Mouse (Mus musculus) gastrocnemius, postnatal 14 days (tissue): ENCODE data around the gene Etfbkmt. TPM values are rescaled to one million over a fixed set of nuclear protein-coding genes. Genes with fewer than 3 reads are reported as not detected.
"Not testable (repeated sequence)": the region's sequence is repeated elsewhere in the genome, so short reads cannot be mapped to it uniquely, and the experiment has no call there.

Experiments
- DNase-seq: peaks from one replicate; pipeline ENCODE4 v3.0.0; 2021; ENCODE audit warnings: mixed read lengths
- intact Hi-C: fragments of 180-260 bp; cut with DNase I; formaldehyde crosslinking; loops from one replicate; pipeline ENCODE4 v1.15.1; 2025; ENCODE audit warnings: low total_unique reads
- total RNA-seq, 2 experiments: library from RNA; stranded (reverse); gene quantifications; 2 replicates each; pipeline ENCODE4 v1.2.3; 2021

The Etfbkmt gene
- total RNA-seq, 2 experiments from 2014 or later, result 7.6 to 15.0 TPM

GRCm38 (mm10) chr6:149173831-149174625, 34.4 kb downstream of the Etfbkmt start:
- DNase-seq, result no peak
- intact Hi-C loops, result no loop called here

GRCm38 (mm10) chr6:149174932-149175570, 35.4 kb downstream of the Etfbkmt start:
- DNase-seq, result peak; percentile 11
- intact Hi-C loops, result no loop called here

DNA sequence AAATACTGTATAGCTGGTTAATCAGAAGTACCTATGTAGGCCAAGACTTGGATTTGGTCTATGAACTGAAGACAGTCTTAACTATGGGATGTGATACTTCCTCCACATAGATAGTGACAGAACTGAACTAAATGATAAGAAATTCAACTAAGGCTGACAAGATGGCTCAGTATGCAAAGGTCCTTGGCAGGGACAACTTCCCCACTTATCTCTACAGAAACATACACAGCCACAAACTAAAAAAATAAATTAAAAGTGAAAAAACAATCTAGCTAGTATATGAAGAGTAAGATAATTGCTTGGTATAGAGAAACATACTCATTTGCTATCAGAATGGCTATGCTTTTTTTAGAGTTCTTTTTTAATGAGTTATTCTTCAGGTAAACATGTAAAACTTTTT, 39.4 kb downstream of the Etfbkmt start:
- intact Hi-C loops, result no loop called here

GRCm38 (mm10) chr6:149184007-149184406, 44.4 kb downstream of the Etfbkmt start:
- intact Hi-C loops, result no loop called here
- no peak for DNase-seq

More for the DNA sequence above, 39.4 kb downstream of the Etfbkmt start:
- DNase-seq, result no peak

DNA sequence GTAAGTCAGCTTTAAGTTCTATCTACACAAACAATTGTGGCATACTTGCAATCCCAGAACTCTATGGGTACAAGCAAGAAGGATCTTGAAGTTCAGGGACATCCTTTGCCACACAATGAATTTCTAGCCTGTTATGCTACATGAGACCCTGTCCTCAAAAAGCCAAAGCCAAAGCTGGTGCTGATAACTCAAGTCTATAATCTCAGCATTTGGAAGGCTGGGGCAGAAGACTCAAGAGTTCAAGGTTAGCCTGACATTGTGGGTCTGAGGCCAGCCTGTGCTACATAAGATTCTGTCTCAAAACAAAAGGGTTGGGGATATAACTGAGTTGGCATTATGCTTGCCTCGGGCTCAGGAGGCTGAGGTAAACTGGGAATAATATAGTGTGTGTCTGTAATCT, 47.7 kb downstream of the Etfbkmt start:
- no peak for DNase-seq
- intact Hi-C loops, result loop anchor here (5.0 kb wide), 1 partner anchor 45 kb away; no protein-coding TSS in a partner anchor

- peak; percentile 95 for DNase-seq
These were observed 48.6 kb downstream of the Etfbkmt start, which contains the start of gene Amn1 for GRCm38 (mm10) chr6:149188041-149188924. Gene Amn1, minus strand, starts transcription at chr6:149188712.

GRCm38 (mm10) chr6:149188925-149189257, 49.2 kb downstream of the Etfbkmt start:
- intact Hi-C loops, result loop anchor here (5.0 kb wide), 1 partner anchor 47 kb away; no protein-coding TSS in a partner anchor
- no peak for DNase-seq

More at GRCm38 (mm10) chr6:149188041-149188924, 48.6 kb downstream of the Etfbkmt start, which contains the start of gene Amn1:
- intact Hi-C loops, result loop anchor here (5.0 kb wide), 1 partner anchor 46 kb away; no protein-coding TSS in a partner anchor

GRCm38 (mm10) chr6:149189340-149189922, 49.8 kb downstream of the Etfbkmt start:
- no peak for DNase-seq
- intact Hi-C loops, result loop anchor here (5.0 kb wide), 1 partner anchor 47 kb away; no protein-coding TSS in a partner anchor

DNA sequence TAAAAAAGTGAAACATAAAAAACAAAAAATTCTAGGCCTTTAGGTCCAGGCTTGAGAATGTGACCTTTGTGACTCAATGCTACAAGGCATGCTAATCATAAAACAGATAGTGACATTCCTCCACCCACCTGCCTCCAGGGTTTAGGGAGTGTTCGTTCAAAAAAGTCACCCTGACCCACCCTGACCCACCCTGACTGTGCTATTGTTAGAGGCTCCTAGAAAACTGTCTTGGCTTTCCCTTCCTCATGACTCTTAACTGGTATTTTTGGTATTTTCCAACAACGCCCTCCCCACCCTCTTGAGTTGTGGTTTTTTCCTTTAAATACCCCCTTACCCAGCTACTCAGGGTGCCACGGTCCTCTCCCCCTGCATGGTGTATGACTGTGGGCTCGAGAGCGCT, 52.3 kb downstream of the Etfbkmt start:
- DNase-seq, intact Hi-C loops: not testable (repeated sequence)

DNA sequence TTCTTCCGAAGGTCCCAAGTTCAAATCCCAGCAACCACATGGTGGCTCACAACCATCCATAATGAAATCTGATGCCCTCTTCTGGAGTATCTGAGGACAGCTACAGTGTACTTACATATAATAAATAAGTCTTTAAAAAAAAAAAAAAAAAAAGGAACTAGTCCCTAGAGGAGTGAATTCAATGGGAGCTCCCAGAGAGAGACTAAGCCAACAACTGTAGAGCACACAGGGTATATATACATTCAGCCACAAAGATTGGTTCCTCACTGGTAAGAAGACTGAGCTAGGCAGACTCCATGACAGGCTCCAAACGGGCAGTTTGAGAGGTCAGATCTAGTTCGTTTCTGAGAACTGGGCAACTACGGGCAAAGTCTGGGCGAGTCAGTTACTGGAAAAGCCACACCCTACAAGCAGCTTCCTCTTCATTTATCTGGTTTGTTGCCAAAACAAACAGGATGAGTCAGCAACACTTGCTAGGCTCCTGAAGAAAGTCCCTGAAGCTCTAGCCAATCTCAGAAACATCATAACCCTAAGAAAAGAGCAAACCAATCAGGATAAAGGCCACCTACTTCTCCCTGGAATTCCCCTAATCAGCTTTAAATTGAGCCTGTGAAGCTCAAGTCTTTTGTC, 53.7 kb downstream of the Etfbkmt start:
- DNase-seq, result no peak
- intact Hi-C loops, result no loop called here

DNA sequence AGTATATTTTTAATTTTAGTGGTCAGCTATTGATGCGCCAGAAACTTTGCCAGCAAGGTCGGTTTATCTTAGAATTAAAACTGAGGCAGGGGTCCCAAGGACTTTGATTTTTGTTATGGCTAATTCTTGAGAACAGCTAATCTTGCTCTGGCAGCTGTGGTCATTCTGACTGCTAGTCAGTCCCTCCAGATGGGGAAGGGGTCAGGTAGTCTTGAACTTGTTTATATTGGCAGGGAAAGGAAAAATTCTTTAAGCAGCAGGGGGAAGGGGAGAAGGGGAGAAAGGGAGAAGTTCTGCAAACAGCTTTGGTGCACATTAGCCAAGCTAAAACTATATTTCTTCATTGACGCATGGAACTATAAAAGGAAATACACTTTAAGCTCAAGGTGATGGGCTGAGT, 57.5 kb downstream of the Etfbkmt start:
- intact Hi-C loops, result no loop called here
- DNase-seq, result no peak

- intact Hi-C loops, result no loop called here
- DNase-seq, result no peak
These were observed 58.9 kb downstream of the Etfbkmt start for GRCm38 (mm10) chr6:149198572-149198971.

Other genes starting within 250 kb of the Etfbkmt start
- gene Caprin2, start 243.6 kb upstream of the Etfbkmt start, total RNA-seq, result 10 to 100 TPM in 1 of 2 experiments, 1 to 10 TPM in 1; 7.9 to 12.6 TPM
- gene Sinhcaf, start 193.4 kb upstream of the Etfbkmt start, total RNA-seq, result 1 to 10 TPM; 2.5 to 2.9 TPM
- 1 to 10 TPM; 6.0 to 7.4 TPM for gene Dennd5b, start 38.2 kb upstream of the Etfbkmt start, total RNA-seq
- gene Gm10203, start 9.7 kb upstream of the Etfbkmt start, total RNA-seq, result not detected
- 10 to 100 TPM; 10.0 to 12.5 TPM for gene Amn1, start 48.9 kb downstream of the Etfbkmt start, total RNA-seq
- 10 to 100 TPM; 14.8 to 22.0 TPM for gene Resf1, start 169.6 kb downstream of the Etfbkmt start, total RNA-seq